Mouse (Mus musculus): ENCODE data around the gene Dok3. TPM values are rescaled to one million over a fixed set of nuclear protein-coding genes. Genes with fewer than 3 reads are reported as not detected.

Dok3 gene
- total RNA-seq, 2 experiments from 2014 or later, result 9.7 to 13.2 TPM

DNA sequence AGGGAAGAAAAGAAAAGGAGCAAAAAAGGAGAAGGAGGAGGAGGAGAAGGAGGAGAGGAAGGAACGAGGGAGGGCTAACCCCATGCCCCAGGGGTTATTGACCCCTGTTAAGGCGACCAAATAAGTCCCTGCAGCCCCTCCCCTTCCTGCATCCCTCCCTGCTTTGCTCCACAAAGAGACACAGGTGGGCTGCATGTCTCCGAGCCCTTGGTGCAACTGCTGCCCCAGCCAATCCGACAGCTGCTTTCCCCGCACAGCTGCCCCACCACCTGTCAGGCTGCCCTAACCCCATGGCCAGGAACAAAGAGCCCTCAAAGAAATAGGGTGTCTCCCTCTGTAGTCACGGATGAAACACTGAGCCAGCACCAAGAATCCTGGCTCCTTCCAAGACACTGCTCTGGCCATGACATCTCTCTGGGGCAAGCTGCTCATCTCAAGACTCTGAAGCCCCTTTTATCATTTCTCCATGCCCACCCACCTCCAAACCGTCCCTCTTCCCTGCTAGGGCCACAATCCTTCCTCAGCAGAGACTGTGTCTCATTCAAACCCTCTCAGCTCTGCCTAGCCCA is 44.5 kb downstream of the Dok3 start:
- DNase-seq (ENCODE audit: low spot score in 2 of 2), result peak in 1 of 2 experiments; percentile 23
- intact Hi-C loops (cut with DNase I), result no loop called here

DNA sequence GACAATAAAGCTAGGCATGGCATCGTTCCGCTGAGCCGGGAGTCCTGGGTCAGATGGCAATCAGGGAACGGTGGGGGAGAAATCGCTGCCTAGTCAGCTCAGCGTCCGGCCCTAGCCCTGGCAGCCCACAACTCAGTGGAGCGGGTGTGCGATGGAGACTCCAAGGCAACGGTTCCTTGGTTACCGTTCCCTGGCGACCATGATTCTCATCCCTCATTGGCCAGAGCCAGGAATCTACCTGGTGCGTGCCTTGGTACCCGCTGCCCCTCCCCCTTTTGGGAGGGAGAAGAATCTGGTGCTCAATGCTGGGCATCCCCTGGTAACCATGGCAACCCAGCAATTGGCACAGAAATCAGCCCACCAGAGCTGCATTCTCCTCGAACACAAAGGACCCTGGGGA is 45.5 kb downstream of the Dok3 start:
- intact Hi-C loops (cut with DNase I), result no loop called here
- DNase-seq (ENCODE audit: low spot score in 2 of 2), result peak; percentile 96 to 99

DNA sequence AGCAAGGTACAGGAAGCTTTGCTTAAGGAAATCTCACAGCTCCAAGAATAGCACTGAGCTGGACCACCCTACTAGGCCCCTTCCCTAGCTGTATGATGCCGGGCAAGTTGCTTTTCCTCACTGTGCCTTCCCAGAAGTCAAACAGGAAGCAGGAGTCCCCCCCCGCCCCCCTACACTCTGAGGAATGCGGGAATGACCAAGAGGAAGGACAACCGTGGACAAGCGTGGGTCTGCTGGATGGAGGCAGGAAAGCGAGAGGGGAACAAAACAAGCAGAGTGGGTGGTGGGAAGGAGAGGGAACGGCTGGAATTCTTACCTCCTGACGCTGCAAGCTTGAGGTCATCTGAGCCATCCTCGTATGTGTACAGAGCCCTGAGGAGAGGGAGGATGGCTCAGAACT is 46.0 kb downstream of the Dok3 start:
- intact Hi-C loops (cut with DNase I), result no loop called here
- peak in 1 of 2 experiments; percentile 39 for DNase-seq (ENCODE audit: low spot score in 2 of 2)

DNA sequence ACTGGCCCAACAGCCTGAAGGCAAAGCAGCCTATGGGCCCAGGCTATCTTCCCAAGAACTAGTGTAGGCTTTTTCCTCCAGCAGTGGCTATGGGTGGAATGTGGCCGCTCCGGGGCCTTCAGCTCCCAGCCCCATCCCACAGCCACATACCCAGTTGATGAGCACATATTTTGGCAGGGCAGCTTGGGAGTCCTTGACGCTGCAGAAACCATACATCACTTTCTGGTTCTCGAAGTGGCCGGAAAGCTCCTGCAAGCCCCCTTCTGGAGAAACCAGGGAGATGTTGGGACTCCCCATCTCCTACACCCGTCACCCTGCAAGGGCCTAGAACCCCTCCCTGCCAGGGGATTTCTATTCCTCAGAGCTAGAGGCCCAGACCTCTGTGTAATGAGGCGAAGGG is 46.6 kb downstream of the Dok3 start:
- intact Hi-C loops (cut with DNase I), result no loop called here
- peak in 1 of 2 experiments; percentile 28 for DNase-seq (ENCODE audit: low spot score in 2 of 2)

DNA sequence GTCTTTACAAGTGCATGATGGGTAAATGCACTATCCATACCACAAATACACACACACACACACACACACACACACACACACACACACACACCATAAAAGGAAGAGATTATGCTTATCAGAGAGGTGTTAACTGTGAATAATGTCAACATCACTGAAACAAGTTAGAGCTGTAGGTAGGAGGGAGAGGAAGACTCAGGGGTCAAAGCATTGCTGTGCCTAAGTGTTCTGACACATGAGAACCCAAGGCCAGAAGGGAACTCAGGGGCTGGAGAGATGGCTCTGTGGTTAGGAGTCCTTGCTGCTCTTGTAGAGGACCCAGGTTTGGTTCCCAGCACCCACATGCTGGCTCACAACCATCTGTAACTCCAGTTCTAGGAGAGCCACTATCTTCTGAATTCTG is 49.2 kb downstream of the Dok3 start:
- intact Hi-C loops (cut with DNase I), result loop anchor here (2.0 kb wide), 1 partner anchor 33 kb away; the partner anchor contains the start of gene Pdlim7
- no peak for DNase-seq (ENCODE audit: low spot score in 2 of 2)

DNA sequence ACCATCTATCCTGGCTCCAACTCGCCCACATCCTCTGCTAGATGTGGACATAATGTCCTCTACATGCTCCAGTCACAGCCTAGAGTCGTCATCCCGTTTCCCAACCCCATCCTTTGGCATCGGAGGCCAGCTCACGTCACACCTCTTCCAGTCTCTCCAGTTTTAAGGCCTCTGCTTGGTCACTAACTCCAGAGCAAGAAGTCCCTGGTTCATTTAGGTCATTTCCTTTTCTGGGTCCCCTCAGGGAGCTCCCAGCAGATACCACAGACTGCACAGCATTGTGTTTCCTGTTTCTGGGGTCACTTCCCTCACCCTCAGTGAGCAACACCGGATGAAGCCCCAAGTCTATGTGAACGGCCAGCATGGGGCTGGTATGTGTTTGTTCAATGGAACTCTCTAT is 50.1 kb downstream of the Dok3 start:
- peak in 1 of 2 experiments; percentile 31 for DNase-seq (ENCODE audit: low spot score in 2 of 2)
- intact Hi-C loops (cut with DNase I), result loop anchor here (2.0 kb wide), 1 partner anchor 34 kb away; the partner anchor contains the start of gene Pdlim7

DNA sequence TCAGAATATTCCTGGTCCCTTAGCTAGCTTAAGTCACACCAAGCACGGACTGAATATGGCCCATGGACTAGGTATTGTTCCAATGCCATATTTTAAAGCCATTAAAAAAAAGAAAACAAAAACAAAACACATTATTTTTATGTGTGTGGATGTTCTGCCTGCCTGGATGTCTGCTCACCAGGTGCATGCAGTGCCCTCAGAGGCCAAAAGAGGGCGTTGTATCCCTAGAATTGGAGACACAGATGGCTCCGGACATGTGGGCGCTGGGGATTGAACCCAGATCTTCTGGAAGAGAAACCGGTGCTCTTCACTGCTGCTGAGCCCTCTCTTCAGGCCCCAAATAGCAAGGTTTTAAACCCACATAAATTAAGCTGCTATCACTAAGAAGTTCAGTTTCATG is 51.1 kb downstream of the Dok3 start:
- intact Hi-C loops (cut with DNase I), result loop anchor here (2.0 kb wide), 1 partner anchor 35 kb away; the partner anchor contains the start of gene Pdlim7
- peak in 1 of 2 experiments; percentile 58 for DNase-seq (ENCODE audit: low spot score in 2 of 2)

DNA sequence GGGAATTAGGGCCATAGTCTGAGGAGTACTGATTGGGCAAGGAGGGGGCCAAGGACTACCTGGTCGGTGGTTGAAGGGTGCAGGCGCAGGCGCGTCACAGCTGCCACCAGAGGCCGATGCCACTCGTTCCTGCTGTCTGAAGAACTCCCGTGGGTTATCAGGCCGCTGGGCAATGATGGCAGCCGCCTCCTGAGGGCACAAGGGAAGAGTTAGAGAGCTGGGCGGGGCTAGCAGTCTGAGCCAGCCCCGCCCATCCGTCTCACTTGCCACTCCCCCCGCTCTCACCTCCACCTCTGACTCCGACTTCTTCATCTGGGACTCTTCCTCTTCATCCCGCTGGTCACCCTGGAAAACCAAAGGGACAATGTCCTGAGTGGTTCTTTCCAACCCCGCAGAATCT is 51.6 kb downstream of the Dok3 start:
- DNase-seq (ENCODE audit: low spot score in 2 of 2), result no peak
- intact Hi-C loops (cut with DNase I), result no loop called here

DNA sequence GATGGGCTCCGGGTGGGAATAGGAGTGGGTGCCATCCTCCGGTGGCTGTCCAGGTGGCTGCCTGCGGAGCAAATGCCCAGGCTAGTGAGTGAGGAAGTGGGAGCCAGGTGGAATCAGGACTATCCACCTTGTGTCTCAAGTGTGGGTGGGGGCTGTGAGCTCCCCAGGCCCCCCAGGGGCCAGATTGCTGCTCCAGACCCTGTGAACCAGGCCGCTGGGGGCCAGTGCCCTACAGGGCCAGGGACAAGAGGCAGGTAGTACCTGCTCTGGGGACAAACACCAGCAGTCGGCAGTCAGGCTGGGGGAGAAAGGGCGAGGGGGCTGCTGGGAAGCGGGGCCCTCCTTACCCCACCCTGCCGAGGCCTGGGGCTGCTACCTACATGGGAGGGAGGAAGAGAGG is 52.8 kb downstream of the Dok3 start:
- no peak for DNase-seq (ENCODE audit: low spot score in 2 of 2)
- intact Hi-C loops (cut with DNase I), result no loop called here

DNA sequence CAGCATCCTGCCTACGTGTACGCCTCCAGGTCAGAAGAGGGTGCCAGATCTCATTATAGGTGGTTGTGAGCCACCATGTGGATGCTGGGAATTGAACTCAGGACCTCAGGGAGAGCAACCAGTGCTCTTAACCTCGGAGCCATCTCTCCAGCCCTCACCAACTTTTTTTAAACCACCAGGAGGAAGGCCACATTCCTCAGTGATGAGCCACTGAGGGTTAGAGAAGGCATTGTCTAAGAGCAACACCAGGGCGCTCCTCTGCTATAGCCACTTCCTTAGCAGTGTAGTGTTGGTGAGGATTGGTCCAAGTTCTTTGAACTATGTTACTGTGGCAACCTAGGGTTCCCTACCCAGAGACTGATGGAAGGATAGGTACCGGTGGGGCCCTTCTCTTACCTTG is 53.3 kb downstream of the Dok3 start:
- intact Hi-C loops (cut with DNase I), result no loop called here
- DNase-seq (ENCODE audit: low spot score in 2 of 2), result no peak

DNA sequence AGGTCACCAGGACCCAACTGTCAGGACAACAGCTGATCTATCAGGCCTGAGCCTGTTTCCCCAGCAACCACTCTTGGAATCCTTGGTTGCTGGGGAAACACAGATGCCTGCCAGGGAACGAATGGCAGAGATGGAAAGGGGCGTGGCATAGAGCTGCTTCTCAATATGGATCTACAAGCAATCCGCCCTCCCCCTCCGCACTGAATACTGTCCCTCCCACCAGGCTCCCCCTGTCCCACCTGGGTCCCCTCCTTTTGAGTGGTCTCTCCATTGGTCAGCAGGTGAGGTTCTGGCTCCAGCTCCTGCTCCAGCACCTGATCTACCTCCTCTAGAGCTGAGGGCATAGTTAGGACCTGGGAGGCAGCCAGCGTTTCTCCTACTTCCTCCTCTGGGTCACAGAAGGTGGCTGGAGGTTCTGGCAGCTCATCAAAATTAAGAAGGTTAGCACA is 54.5 kb downstream of the Dok3 start:
- peak; percentile 81 to 89 for DNase-seq (ENCODE audit: low spot score in 2 of 2)
- intact Hi-C loops (cut with DNase I), result no loop called here

DNA sequence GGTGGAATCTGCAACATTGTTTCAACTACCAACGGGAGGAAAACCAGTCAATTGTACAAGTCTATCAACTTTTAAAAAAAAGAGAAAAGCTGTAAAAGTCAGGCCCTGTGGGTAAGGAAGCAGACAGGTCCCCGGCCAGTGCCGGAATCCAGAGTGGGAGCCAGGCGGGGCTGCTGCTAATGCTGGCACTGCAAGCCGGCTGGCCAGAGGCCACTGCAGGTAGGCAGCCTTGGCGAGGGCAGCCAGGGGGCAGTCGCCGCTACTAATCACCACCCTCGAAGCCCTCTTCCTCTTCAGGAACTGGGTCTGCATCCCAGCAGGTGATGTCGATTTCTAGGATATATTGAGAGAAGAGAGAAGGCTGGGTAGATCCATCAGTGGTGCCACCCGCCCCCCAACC is 55.1 kb downstream of the Dok3 start:
- peak in 1 of 2 experiments; percentile 43 for DNase-seq (ENCODE audit: low spot score in 2 of 2)
- intact Hi-C loops (cut with DNase I), result no loop called here

Small RNAs within 50 kb of the gene (microRNA-seq; reads per million reads assigned to microRNA genes)
- gene Mir6944 (87.1 to 113 reads per million in 2 experiments), gene Mir6945 (10.1 to 12.9 reads per million in 2 experiments)

Other genes with a start within 250 kb of the Dok3 start
- gene Prelid1, start 208.8 kb downstream of the Dok3 start, total RNA-seq (2021), result 100 to 1,000 TPM; 170 to 176 TPM
- 10 to 100 TPM; 82.3 to 87.2 TPM for gene Rab24, start 207.3 kb downstream of the Dok3 start, total RNA-seq (2021)
- gene Mxd3, start 199.5 kb downstream of the Dok3 start, total RNA-seq (2021), result 1 to 10 TPM in 1 of 2 experiments, under 1 TPM in 1; 0.85 to 1.4 TPM
- 10 to 100 TPM; 57.5 to 59.7 TPM for gene Lman2, start 166.5 kb downstream of the Dok3 start, total RNA-seq (2021)
- gene Rgs14, start 159.6 kb downstream of the Dok3 start, total RNA-seq (2021), result 10 to 100 TPM; 55.6 to 58.5 TPM
- gene Slc34a1, start 131.1 kb downstream of the Dok3 start, total RNA-seq (2021), result not detected
- gene Pfn3, start 114.1 kb downstream of the Dok3 start, total RNA-seq (2021), result not detected
- gene F12, start 102.5 kb downstream of the Dok3 start, total RNA-seq (2021), result under 1 TPM; 0.57 to 0.62 TPM
- 10 to 100 TPM; 64.0 to 68.0 TPM for gene Grk6, start 84.2 kb downstream of the Dok3 start, total RNA-seq (2021)
- 10 to 100 TPM; 80.1 to 85.9 TPM for gene Prr7, start 65.0 kb downstream of the Dok3 start, total RNA-seq (2021)
- gene Dbn1, start 41.2 kb downstream of the Dok3 start, total RNA-seq (2021), result 100 to 1,000 TPM; 287 to 295 TPM
- 10 to 100 TPM; 89.6 to 96.1 TPM for gene Pdlim7, start 15.6 kb downstream of the Dok3 start, total RNA-seq (2021)
- 10 to 100 TPM; 53.6 to 58.0 TPM for gene Ddx41, start 7.4 kb upstream of the Dok3 start, total RNA-seq (2021)
- gene Fam193b, start 41.8 kb upstream of the Dok3 start, total RNA-seq (2021), result 10 to 100 TPM; 67.0 to 84.3 TPM
- gene Tmed9, start 44.4 kb upstream of the Dok3 start, total RNA-seq (2021), result 100 to 1,000 TPM; 129 to 134 TPM
- 10 to 100 TPM; 22.9 to 25.5 TPM for gene B4galt7, start 70.6 kb upstream of the Dok3 start, total RNA-seq (2021)
- gene Caml, start 93.7 kb upstream of the Dok3 start, total RNA-seq (2021), result 10 to 100 TPM; 40.7 to 45.9 TPM
- gene Ddx46, start 105.7 kb upstream of the Dok3 start, total RNA-seq (2021), result 10 to 100 TPM; 39.9 to 44.0 TPM
- gene B230219D22Rik, start 163.8 kb upstream of the Dok3 start, total RNA-seq (2021), result 10 to 100 TPM; 81.0 to 85.9 TPM
- gene Txndc15, start 185.4 kb upstream of the Dok3 start, total RNA-seq (2021), result 10 to 100 TPM; 65.7 to 77.2 TPM
- 10 to 100 TPM; 24.0 to 27.5 TPM for gene Pcbd2, start 198.1 kb upstream of the Dok3 start, total RNA-seq (2021)

Measured in left cerebral cortex, postnatal 25 days (tissue).